Mouse (Mus musculus): ENCODE measurements around the gene Adsl.
A peak's percentile ranks its signal among the peaks of the same experiment; 100 is the strongest.
"Not testable (repeated sequence)": the region's sequence is repeated elsewhere in the genome, so short reads cannot be mapped to it uniquely, and the experiment has no call there.

The Adsl gene

GRCm38 (mm10) chr15:80948145-80949135, at the start of gene Adsl:
TSS of gene Adsl (plus strand) at chr15:80948490.
- DNase-seq (ENCODE audit: low spot score in 2 of 2): peak; percentile 75 to 85

- no peak for DNase-seq (ENCODE audit: low spot score in 2 of 2)
These were observed 48.5 kb upstream of the Adsl start for GRCm38 (mm10) chr15:80899806-80900205.

- DNase-seq (ENCODE audit: low spot score in 2 of 2): no peak
These were observed 46.3 kb upstream of the Adsl start for GRCm38 (mm10) chr15:80901806-80902513.

- DNase-seq (ENCODE audit: low spot score in 2 of 2): not testable (repeated sequence)
These were observed 43.5 kb upstream of the Adsl start for GRCm38 (mm10) chr15:80904776-80905175.

GRCm38 (mm10) chr15:80910183-80910582, 38.1 kb upstream of the Adsl start:
- no peak for DNase-seq (ENCODE audit: low spot score in 2 of 2)

- no peak for DNase-seq (ENCODE audit: low spot score in 2 of 2)
These were observed 37.3 kb upstream of the Adsl start for GRCm38 (mm10) chr15:80910790-80911531.

- no peak for DNase-seq (ENCODE audit: low spot score in 2 of 2)
These were observed 36.1 kb upstream of the Adsl start for GRCm38 (mm10) chr15:80912175-80912574.

GRCm38 (mm10) chr15:80913803-80914202, 34.5 kb upstream of the Adsl start:
- no peak for DNase-seq (ENCODE audit: low spot score in 2 of 2)

- no peak for DNase-seq (ENCODE audit: low spot score in 2 of 2)
These were observed 32.4 kb upstream of the Adsl start for GRCm38 (mm10) chr15:80915850-80916249.

- no peak for DNase-seq (ENCODE audit: low spot score in 2 of 2)
These were observed 31.7 kb upstream of the Adsl start for GRCm38 (mm10) chr15:80916621-80917020.

GRCm38 (mm10) chr15:80920346-80920745, 27.9 kb upstream of the Adsl start:
- DNase-seq (ENCODE audit: low spot score in 2 of 2): no peak

GRCm38 (mm10) chr15:80921781-80922180, 26.5 kb upstream of the Adsl start:
- DNase-seq (ENCODE audit: low spot score in 2 of 2): no peak

GRCm38 (mm10) chr15:80924211-80924610, 24.1 kb upstream of the Adsl start:
- no peak for DNase-seq (ENCODE audit: low spot score in 2 of 2)

- DNase-seq (ENCODE audit: low spot score in 2 of 2): no peak
These were observed 19.4 kb upstream of the Adsl start for GRCm38 (mm10) chr15:80928811-80929355.

- no peak for DNase-seq (ENCODE audit: low spot score in 2 of 2)
These were observed 18.2 kb upstream of the Adsl start for GRCm38 (mm10) chr15:80930048-80930571.

- DNase-seq (ENCODE audit: low spot score in 2 of 2): not testable (repeated sequence)
These were observed 17.5 kb upstream of the Adsl start for GRCm38 (mm10) chr15:80930676-80931320.

- no peak for DNase-seq (ENCODE audit: low spot score in 2 of 2)
These were observed 16.8 kb upstream of the Adsl start for GRCm38 (mm10) chr15:80931345-80931960.

- no peak for DNase-seq (ENCODE audit: low spot score in 2 of 2)
These were observed 13.4 kb upstream of the Adsl start for GRCm38 (mm10) chr15:80934841-80935240.

GRCm38 (mm10) chr15:80936686-80937085, 11.6 kb upstream of the Adsl start:
- no peak for DNase-seq (ENCODE audit: low spot score in 2 of 2)

- DNase-seq (ENCODE audit: low spot score in 2 of 2): no peak
These were observed 9.7 kb upstream of the Adsl start for GRCm38 (mm10) chr15:80938615-80939014.

All from spleen, postnatal 14 days (tissue).